Mouse (Mus musculus) kidney, embryonic 16.5 days (tissue): ENCODE data around the gene Ninj1. TPM values are rescaled to one million over a fixed set of nuclear protein-coding genes. Genes with fewer than 3 reads are reported as not detected.

ENCODE experiments used
- ATAC-seq: fragments of 200-750 bp; cut with Nextera tagmentation; 2 replicates; pipeline ENCODE4 v1.8.0; 2017; ENCODE audit warnings: moderate TSS enrichment; ENCODE audit not compliant: low FRiP score, low TSS enrichment
- H3K27ac ChIP-seq: fragments of 300-500 bp; sonication (generic); 2 replicates; pipeline ENCODE4 v1.5.1; 2014; ENCODE audit warnings: low read length
- H3K27me3 ChIP-seq: fragments of 300-500 bp; sonication (generic); 2 replicates; pipeline ENCODE4 v1.6.1; 2014; ENCODE audit warnings: low read length, control low read depth, mixed read lengths; ENCODE audit not compliant: insufficient read depth
- H3K36me3 ChIP-seq: fragments of 300-500 bp; sonication (generic); 2 replicates; pipeline ENCODE4 v1.6.1; 2014; ENCODE audit warnings: low read length, control low read depth, mixed read lengths; ENCODE audit not compliant: insufficient read depth
- H3K4me1 ChIP-seq: fragments of 300-500 bp; sonication (generic); 2 replicates; pipeline ENCODE4 v1.6.1; 2014; ENCODE audit warnings: low read length, control low read depth, mixed read lengths; ENCODE audit not compliant: insufficient read depth
- H3K4me2 ChIP-seq: fragments of 300-500 bp; sonication (generic); replicated peaks from 2 replicates; pipeline ENCODE4 v1.6.1; 2014; ENCODE audit warnings: low read depth, low read length
- H3K4me3 ChIP-seq: fragments of 300-500 bp; sonication (generic); 2 replicates; pipeline ENCODE4 v1.5.1; 2014; ENCODE audit warnings: mild to moderate bottlenecking, low read length
- H3K9ac ChIP-seq: fragments of 300-500 bp; sonication (generic); replicated peaks from 2 replicates; pipeline ENCODE4 v1.6.1; 2014; ENCODE audit warnings: low read length
- H3K9me3 ChIP-seq: fragments of 300-500 bp; sonication (generic); 2 replicates; pipeline ENCODE4 v1.6.1; 2016; ENCODE audit warnings: low read length, control low read depth
- WGBS: fragments of 180-500 bp; shearing (Covaris S2); extraction: QIAGEN DNeasy Blood & Tissue Kit; methylation state at CpG from one replicate; pipeline ENCODE4 v1.1.7; 2014; 5-methylcytosine and 5-hydroxymethylcytosine counted together
- polyA plus RNA-seq: library from polyadenylated mRNA; unstranded; fragments of >200 nt; fragmentation: Nextera tagmentation; extraction: Ambion mirVana; gene quantifications from 2 replicates; pipeline ENCODE4 v1.2.1, GENCODE M21; 2015

Ninj1 gene
- polyA plus RNA-seq, 1 experiment from 2014 or later, result 77.1 TPM

GRCm38 (mm10) chr13:49169448-49170207, 17.7 kb upstream of the Ninj1 start:
- Histone ChIP-seq H3K27me3 (no peaks in the 10 kb centered on the region), H3K9ac (no peak overlapping the region), H3K36me3 (no peaks in the 10 kb centered on the region), H3K4me2 (no peak overlapping the region), H3K4me1 (no peaks in the 10 kb centered on the region), H3K9me3 (no peaks in the 10 kb centered on the region), H3K27ac (no peak overlapping the region), H3K4me3 (no peak overlapping the region)
- WGBS, result 15% methylated on average over 17 of the region's 17 CpGs
- ATAC-seq, result peak; percentile 79

- H3K4me2 ChIP-seq, result no peak overlapping the region
- no peaks in the 10 kb centered on the region for H3K27me3 ChIP-seq
- WGBS, result 81% methylated on average over 11 of the region's 11 CpGs
- no peaks in the 10 kb centered on the region for H3K9me3 ChIP-seq
- no peak overlapping the region for H3K4me3 ChIP-seq
- no peak overlapping the region for H3K27ac ChIP-seq
- no peaks in the 10 kb centered on the region for H3K4me1 ChIP-seq
- ATAC-seq, result no peak
- H3K36me3 ChIP-seq, result no peaks in the 10 kb centered on the region
- H3K9ac ChIP-seq, result no peak overlapping the region
These were observed 16.7 kb upstream of the Ninj1 start for GRCm38 (mm10) chr13:49170623-49171022.

GRCm38 (mm10) chr13:49171729-49172128, 15.6 kb upstream of the Ninj1 start:
- Histone ChIP-seq H3K4me1 (no peaks in the 10 kb centered on the region), H3K36me3 (no peaks in the 10 kb centered on the region), H3K9ac (no peak overlapping the region), H3K27ac (no peak overlapping the region), H3K4me2 (no peak overlapping the region), H3K4me3 (no peak overlapping the region), H3K27me3 (no peaks in the 10 kb centered on the region), H3K9me3 (no peaks in the 10 kb centered on the region)
- ATAC-seq, result no peak
- WGBS, result 65% methylated on average over 1 of the region's 1 CpGs

GRCm38 (mm10) chr13:49172335-49172734, 14.9 kb upstream of the Ninj1 start:
- Histone ChIP-seq H3K36me3 (no peaks in the 10 kb centered on the region), H3K9ac (no peak overlapping the region), H3K4me3 (no peak overlapping the region), H3K9me3 (no peaks in the 10 kb centered on the region), H3K4me1 (no peaks in the 10 kb centered on the region), H3K27me3 (no peaks in the 10 kb centered on the region), H3K27ac (no peak overlapping the region), H3K4me2 (no peak overlapping the region)
- WGBS, result 87% methylated on average over 7 of the region's 7 CpGs
- ATAC-seq, result no peak

- Histone ChIP-seq H3K27ac (no peak overlapping the region), H3K36me3 (no peaks in the 10 kb centered on the region), H3K9me3 (no peaks in the 10 kb centered on the region), H3K4me3 (no peak overlapping the region), H3K9ac (no peak overlapping the region), H3K4me2 (no peak overlapping the region), H3K4me1 (no peaks in the 10 kb centered on the region), H3K27me3 (no peaks in the 10 kb centered on the region)
- peak; percentile 86 for ATAC-seq
- WGBS, result 5% methylated on average over 12 of the region's 12 CpGs
These were observed 14.2 kb upstream of the Ninj1 start for GRCm38 (mm10) chr13:49172971-49173596.

GRCm38 (mm10) chr13:49175509-49175908, 11.8 kb upstream of the Ninj1 start:
- 84% methylated on average over 10 of the region's 10 CpGs for WGBS
- H3K9me3 ChIP-seq, result no peaks in the 10 kb centered on the region
- H3K4me2 ChIP-seq, result no peak overlapping the region
- H3K4me3 ChIP-seq, result no peak overlapping the region
- no peaks in the 10 kb centered on the region for H3K4me1 ChIP-seq
- no peak for ATAC-seq
- no peaks in the 10 kb centered on the region for H3K27me3 ChIP-seq
- no peak overlapping the region for H3K27ac ChIP-seq
- H3K36me3 ChIP-seq, result no peaks in the 10 kb centered on the region
- H3K9ac ChIP-seq, result no peak overlapping the region

GRCm38 (mm10) chr13:49178839-49179585, 8.3 kb upstream of the Ninj1 start:
- H3K9me3 ChIP-seq, result no peaks in the 10 kb centered on the region
- H3K27me3 ChIP-seq, result no peaks in the 10 kb centered on the region
- no peak overlapping the region for H3K9ac ChIP-seq
- ATAC-seq, result 0 out of 2 replicates have a peak, but pooled peaks have one; percentile 25
- WGBS, result 69% methylated on average over 19 of the region's 19 CpGs
- no peaks in the 10 kb centered on the region for H3K4me1 ChIP-seq
- no peaks in the 10 kb centered on the region for H3K36me3 ChIP-seq
- H3K4me2 ChIP-seq, result no peak overlapping the region
- H3K4me3 ChIP-seq, result no peak overlapping the region
- H3K27ac ChIP-seq, result no peak overlapping the region

GRCm38 (mm10) chr13:49180274-49180673, 7.0 kb upstream of the Ninj1 start:
- H3K9me3 ChIP-seq, result no peaks in the 10 kb centered on the region
- no peaks in the 10 kb centered on the region for H3K4me1 ChIP-seq
- no peak overlapping the region for H3K4me2 ChIP-seq
- no peak overlapping the region for H3K27ac ChIP-seq
- H3K27me3 ChIP-seq, result no peaks in the 10 kb centered on the region
- H3K4me3 ChIP-seq, result no peak overlapping the region
- ATAC-seq, result no peak
- H3K9ac ChIP-seq, result no peak overlapping the region
- H3K36me3 ChIP-seq, result no peaks in the 10 kb centered on the region
- 84% methylated on average over 5 of the region's 5 CpGs for WGBS

- no peak overlapping the region for H3K4me2 ChIP-seq
- H3K9ac ChIP-seq, result no peak overlapping the region
- no peaks in the 10 kb centered on the region for H3K9me3 ChIP-seq
- H3K36me3 ChIP-seq, result no peaks in the 10 kb centered on the region
- 57% methylated on average over 1 of the region's 1 CpGs for WGBS
- no peaks in the 10 kb centered on the region for H3K27me3 ChIP-seq
- no peak for ATAC-seq
- H3K27ac ChIP-seq, result no peak overlapping the region
- H3K4me3 ChIP-seq, result no peak overlapping the region
- no peaks in the 10 kb centered on the region for H3K4me1 ChIP-seq
These were observed 6.6 kb upstream of the Ninj1 start for GRCm38 (mm10) chr13:49180691-49181090.
